Mouse (Mus musculus) bone marrow, adult 2 months (tissue): ENCODE data around the gene Ppp1r27.

ENCODE experiments used
- CTCF ChIP-seq: fragments of 200-500 bp; IDR thresholded peaks from 2 replicates; pipeline ENCODE4 v1.5.1; 2011; ENCODE audit warnings: low read length, control low read depth; ENCODE audit not compliant: control insufficient read depth, insufficient read depth
- POLR2A ChIP-seq: fragments of 200-500 bp; IDR thresholded peaks from 2 replicates; pipeline ENCODE4 v1.6.1; 2011; ENCODE audit warnings: low read depth, mild to moderate bottlenecking, control low read depth, low read length, borderline replicate concordance; ENCODE audit not compliant: control insufficient read depth

DNA sequence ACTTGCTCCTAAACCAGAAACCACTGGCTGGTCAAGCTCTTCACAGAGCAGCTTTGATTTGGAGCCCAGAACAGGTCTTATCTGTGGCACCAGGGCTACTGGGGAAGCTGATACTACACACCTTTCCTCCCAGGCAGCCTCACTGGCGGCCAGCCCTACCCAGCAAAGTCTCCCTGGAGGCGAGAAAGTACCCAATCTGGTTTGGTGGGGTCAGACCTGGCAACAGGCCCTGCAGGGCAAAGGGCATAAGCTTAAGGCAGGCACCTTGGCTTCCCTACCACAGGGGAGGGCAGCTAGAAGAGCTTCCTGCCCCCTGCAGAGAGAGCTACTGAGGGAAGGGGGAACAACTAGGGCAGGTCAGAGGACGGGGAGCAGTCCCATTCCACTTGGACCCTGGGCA, 50.6 kb downstream of the Ppp1r27 start:
- no peak for TF ChIP-seq POLR2A
- no peak for TF ChIP-seq CTCF
